In genomic region chr3:87030855-87031254, GRCm38 (mm10) we compare ENCODE assay signal across 9 mouse cellular contexts. TPM values are rescaled to one million over a fixed set of nuclear protein-coding genes. Genes with fewer than 3 reads are reported as not detected.
DNase-seq lines count a peak whose midpoint lies in the region; ATAC-seq and TF ChIP-seq lines count a peak whose summit lies in the region.
"Had no signal": no experiment of that assay in that cellular context is flagged by ENCODE, and none has a peak within 500 bp of the region (broad histone marks: within the 10 kb centered on the region; RNA-seq: fewer than 3 reads in every experiment).

No protein-coding gene starts in this region.

- TF ChIP-seq POLR2A in kidney, adult 2 months (IDR thresholded peaks at IDR 0.05; ENCODE audit: low read depth, low read length) = no peak

- ATAC-seq in kidney, embryonic 14.5 days (ENCODE audit: low FRiP score, low TSS enrichment) = no peak
- no peak for ATAC-seq in embryonic facial prominence, embryonic 11.5 days (replicated peaks; ENCODE audit: insufficient number of reproducible peaks, low FRiP score, low TSS enrichment, low read depth)
- ATAC-seq in monocyte, adult 5-6 weeks (replicated peaks; ENCODE audit: insufficient number of reproducible peaks, low FRiP score, low TSS enrichment, poor library complexity, severe bottlenecking) = 0 out of 2 replicates have a peak, but pooled peaks have one; percentile 65
- peak; percentile 40; the same call in 1 of the 2 replicates for ATAC-seq in stomach, postnatal 0 days (ENCODE audit: low FRiP score, low TSS enrichment)

- TF ChIP-seq CTCF in kidney, adult 2 months (conservative IDR thresholded peaks at IDR 0.05; ENCODE audit: insufficient read depth, insufficient read length, low read depth, low read length) = peak; percentile 98
- TF ChIP-seq CTCF in stomach, postnatal 0 days (IDR thresholded peaks at IDR 0.05; ENCODE audit: low read depth) = peak; percentile 96

- DNase-seq in kidney, adult 2 months = peak; percentile 67
- DNase-seq in adrenal gland, postnatal 25 days = peak; percentile 41
- DNase-seq in embryonic facial prominence, embryonic 11.5 days (ENCODE audit: low spot score) = peak; percentile 86
- peak; percentile 46 to 63 for DNase-seq in heart, postnatal 36 days
- DNase-seq in left cerebral cortex, adult 18-20 months (ENCODE audit: low spot score in 2 of 2) = peak; percentile 53 to 68
- peak; percentile 58 for DNase-seq in stomach, postnatal 0 days (ENCODE audit: low spot score)

- no peak overlapping the region for H3K9ac ChIP-seq in kidney, embryonic 14.5 days (ENCODE audit: low read depth, low read length)
- no peak overlapping the region for H3K9ac ChIP-seq in embryonic facial prominence, embryonic 11.5 days (replicated peaks; ENCODE audit: low read length)
- H3K9ac ChIP-seq in stomach, postnatal 0 days (ENCODE audit: low read length) = no peak overlapping the region

- H3K4me3 ChIP-seq in kidney, adult 2 months (ENCODE audit: insufficient read depth, low read depth, low read length) = no peak overlapping the region
- no peak overlapping the region for H3K4me3 ChIP-seq in kidney, embryonic 14.5 days (ENCODE audit: low read length)
- H3K4me3 ChIP-seq in embryonic facial prominence, embryonic 11.5 days (ENCODE audit: low read depth, low read length) = no peak overlapping the region
- no peak overlapping the region for H3K4me3 ChIP-seq in stomach, postnatal 0 days (ENCODE audit: low read depth, low read length)
- H3K4me3 ChIP-seq: erythroblast, embryonic 14.5 days had no signal

- 18% methylated on average over 6 of the region's 6 CpGs for WGBS in kidney, adult 2 months
- WGBS in kidney, embryonic 14.5 days = 17% methylated on average over 6 of the region's 6 CpGs
- WGBS in embryonic facial prominence, embryonic 11.5 days = 18% methylated on average over 6 of the region's 6 CpGs
- 22% methylated on average over 6 of the region's 6 CpGs for WGBS in stomach, postnatal 0 days

- TF ChIP-seq EP300 in stomach, postnatal 0 days (optimal IDR thresholded peaks at IDR 0.05) = no peak

- H3K27me3 ChIP-seq in kidney, adult 2 months (replicated peaks; ENCODE audit: control insufficient read depth, insufficient read depth, low read length) = no peaks in the 10 kb centered on the region
- no peaks in the 10 kb centered on the region for H3K27me3 ChIP-seq in kidney, embryonic 14.5 days (ENCODE audit: control insufficient read depth, insufficient read depth, low read length)
- H3K27me3 ChIP-seq in embryonic facial prominence, embryonic 11.5 days (ENCODE audit: control insufficient read depth, insufficient read depth, low read length) = no peaks in the 10 kb centered on the region
- H3K27me3 ChIP-seq in stomach, postnatal 0 days (ENCODE audit: control insufficient read depth, insufficient read depth, low read length) = no peaks in the 10 kb centered on the region

- no peaks in the 10 kb centered on the region for H3K9me3 ChIP-seq in kidney, embryonic 14.5 days (ENCODE audit: control insufficient read depth, low read length)
- no peaks in the 10 kb centered on the region for H3K9me3 ChIP-seq in embryonic facial prominence, embryonic 11.5 days (replicated peaks; ENCODE audit: control insufficient read depth, low read length)
- no peaks in the 10 kb centered on the region for H3K9me3 ChIP-seq in stomach, postnatal 0 days (ENCODE audit: control insufficient read depth, low read length)

- no peak overlapping the region for H3K4me2 ChIP-seq in kidney, embryonic 14.5 days (replicated peaks; ENCODE audit: low read depth, low read length)
- no peak overlapping the region for H3K4me2 ChIP-seq in embryonic facial prominence, embryonic 11.5 days (ENCODE audit: low read depth, low read length)
- H3K4me2 ChIP-seq in stomach, postnatal 0 days (replicated peaks; ENCODE audit: low read depth) = no peak overlapping the region

- intact Hi-C loops in heart, postnatal 36 days (cut with DNase I) = loop anchor here (2.0 to 10.0 kb wide), 4 partner anchors 52 to 534 kb away; no protein-coding TSS in a partner anchor

- H3K4me1 ChIP-seq in kidney, adult 2 months (ENCODE audit: control insufficient read depth, insufficient read depth, low read length) = no peaks in the 10 kb centered on the region
- no peaks in the 10 kb centered on the region for H3K4me1 ChIP-seq in kidney, embryonic 14.5 days (ENCODE audit: control insufficient read depth, insufficient read depth, low read length)
- H3K4me1 ChIP-seq in embryonic facial prominence, embryonic 11.5 days (ENCODE audit: control insufficient read depth, insufficient read depth, low read length) = no peaks in the 10 kb centered on the region
- no peaks in the 10 kb centered on the region for H3K4me1 ChIP-seq in stomach, postnatal 0 days (replicated peaks; ENCODE audit: control insufficient read depth, insufficient read depth)

- no peaks in the 10 kb centered on the region for H3K36me3 ChIP-seq in kidney, adult 2 months (ENCODE audit: control insufficient read depth, insufficient read depth, low read length)
- no peaks in the 10 kb centered on the region for H3K36me3 ChIP-seq in kidney, embryonic 14.5 days (ENCODE audit: control insufficient read depth, insufficient read depth, low read length)
- H3K36me3 ChIP-seq in embryonic facial prominence, embryonic 11.5 days (replicated peaks; ENCODE audit: control insufficient read depth, insufficient read depth, low read depth, low read length) = no peaks in the 10 kb centered on the region
- H3K36me3 ChIP-seq in stomach, postnatal 0 days (ENCODE audit: control insufficient read depth, insufficient read depth, low read length) = no peaks in the 10 kb centered on the region

- H3K27ac ChIP-seq in kidney, adult 2 months (ENCODE audit: insufficient read depth, low read depth, low read length) = no peak overlapping the region
- H3K27ac ChIP-seq in kidney, embryonic 14.5 days (ENCODE audit: low read depth, low read length) = no peak overlapping the region
- H3K27ac ChIP-seq in embryonic facial prominence, embryonic 11.5 days (replicated peaks; ENCODE audit: low read depth, low read length) = no peak overlapping the region
- no peak overlapping the region for H3K27ac ChIP-seq in stomach, postnatal 0 days (replicated peaks)

RNA-seq across cellular contexts. Expression of gene Cd1d1, which starts 31.6 kb away (rescaled TPM):
- 13.8 and 17.5 TPM in 2 replicates for polyA plus RNA-seq in kidney, adult 2 months (2012; rRNA removed)
- polyA plus RNA-seq in kidney, embryonic 14.5 days (2014; fragmentation: Nextera tagmentation; extraction: Ambion mirVana) = 20.3 and 22.3 TPM in 2 replicates
- total RNA-seq in adrenal gland, postnatal 25 days (2021) = 306 and 446 TPM in 2 replicates
- polyA plus RNA-seq in embryonic facial prominence, embryonic 11.5 days (2014; fragmentation: Nextera tagmentation; extraction: Ambion mirVana) = 25.0 and 29.4 TPM in 2 replicates
- 1 to 10 TPM; 2.5 to 3.2 TPM for total RNA-seq in heart, postnatal 36 days (2021)
- 1 to 10 TPM; 1.1 TPM for total RNA-seq in left cerebral cortex, adult 18-20 months (2021)
- total RNA-seq in monocyte, adult 5-6 weeks (2017) = 14.4 to 31.8 TPM (median 31.4 TPM) in 3 replicates
- 10.7 and 12.1 TPM in 2 replicates for polyA plus RNA-seq in stomach, postnatal 0 days (2015; fragmentation: Nextera tagmentation; extraction: Ambion mirVana)
- polyA plus RNA-seq: erythroblast, embryonic 14.5 days had no signal

Comparison
In these comparisons a context has a peak if more than half of its experiments do, and no peak if none do; other contexts are left out.
1. ATAC-seq: peak in monocyte, adult 5-6 weeks (single experiment) and stomach, postnatal 0 days (single experiment); none in kidney, embryonic 14.5 days (single experiment) and embryonic facial prominence, embryonic 11.5 days (single experiment).
2. Peak in every context shown above with its lines, with median percentiles within 50 percentile points of each other: DNase-seq.